Mouse (Mus musculus): ENCODE results near the gene Sfxn2.

The Sfxn2 gene

GRCm38 (mm10) chr19:46629807-46630206 is 56.6 kb downstream of the Sfxn2 start:
- DNase-seq (ENCODE audit: low read depth, low spot score), result no peak

DNA sequence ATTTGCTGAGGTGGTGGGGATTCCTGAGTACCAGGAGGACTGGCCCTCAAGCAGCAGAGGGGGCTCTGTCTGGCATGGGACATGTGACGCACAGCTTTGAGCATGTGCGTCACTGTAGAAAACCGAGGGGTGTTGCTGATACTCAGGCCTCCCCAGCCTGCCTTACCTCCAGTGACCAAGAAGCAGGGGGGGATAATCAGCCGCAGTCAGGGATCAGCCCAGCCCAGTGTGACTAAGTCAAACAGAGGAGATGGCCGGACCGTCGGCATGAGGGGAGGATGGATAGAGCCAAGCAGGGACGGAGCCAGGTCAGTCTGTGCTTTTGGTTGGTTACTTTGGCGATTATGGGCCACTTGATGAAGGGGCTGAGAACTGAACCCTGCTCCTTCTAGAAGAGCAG is 58.5 kb downstream of the Sfxn2 start:
- DNase-seq (ENCODE audit: low read depth, low spot score), result no peak

DNA sequence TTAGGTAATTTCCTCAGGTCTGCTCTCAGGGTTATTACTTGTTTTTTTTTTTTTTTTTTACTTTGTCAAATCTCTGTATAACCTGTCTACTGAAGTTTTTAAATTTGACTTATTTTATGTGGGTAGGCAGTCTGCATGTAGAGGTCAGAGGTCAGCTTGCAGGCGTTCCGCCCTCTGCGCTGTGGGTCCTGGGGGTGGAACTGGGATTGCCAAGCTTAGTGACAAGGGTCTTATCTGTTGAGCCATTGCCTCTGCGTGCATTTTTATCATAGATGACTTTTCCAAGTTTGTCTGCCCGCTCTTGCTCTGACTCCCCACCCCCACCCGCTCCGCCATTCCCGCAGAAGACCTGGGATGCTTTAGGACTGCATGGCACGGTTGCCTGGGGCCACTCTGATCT is 62.6 kb downstream of the Sfxn2 start:
- no peak for DNase-seq (ENCODE audit: low read depth, low spot score)

- DNase-seq (ENCODE audit: low read depth, low spot score), result no peak
These were observed 64.4 kb downstream of the Sfxn2 start for GRCm38 (mm10) chr19:46637598-46637997.

- no peak for DNase-seq (ENCODE audit: low read depth, low spot score)
These were observed 65.9 kb downstream of the Sfxn2 start for GRCm38 (mm10) chr19:46639053-46639452.

- no peak for DNase-seq (ENCODE audit: low read depth, low spot score)
These were observed 66.3 kb downstream of the Sfxn2 start for GRCm38 (mm10) chr19:46639496-46639895.

DNA sequence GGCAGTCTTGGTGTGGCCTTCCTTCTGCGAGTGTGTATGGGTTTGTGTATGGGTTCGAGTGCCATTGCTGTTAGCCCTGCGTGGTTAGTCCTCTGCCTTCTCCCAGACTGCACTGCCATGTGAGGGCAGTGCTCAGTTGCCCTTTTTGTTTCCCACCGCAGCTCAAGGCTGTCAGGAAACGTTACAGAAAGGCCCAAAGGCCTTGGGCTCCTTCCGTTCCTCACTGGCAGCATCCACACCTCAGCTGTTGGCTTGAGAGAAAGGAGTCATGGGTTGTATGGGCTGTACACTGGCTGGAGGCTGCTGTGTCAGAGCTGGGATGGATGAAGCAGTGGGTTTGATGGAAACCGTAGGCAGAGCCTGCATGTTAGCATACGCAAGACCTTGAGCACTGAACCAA is 67.6 kb downstream of the Sfxn2 start:
- no peak for DNase-seq (ENCODE audit: low read depth, low spot score)

DNA sequence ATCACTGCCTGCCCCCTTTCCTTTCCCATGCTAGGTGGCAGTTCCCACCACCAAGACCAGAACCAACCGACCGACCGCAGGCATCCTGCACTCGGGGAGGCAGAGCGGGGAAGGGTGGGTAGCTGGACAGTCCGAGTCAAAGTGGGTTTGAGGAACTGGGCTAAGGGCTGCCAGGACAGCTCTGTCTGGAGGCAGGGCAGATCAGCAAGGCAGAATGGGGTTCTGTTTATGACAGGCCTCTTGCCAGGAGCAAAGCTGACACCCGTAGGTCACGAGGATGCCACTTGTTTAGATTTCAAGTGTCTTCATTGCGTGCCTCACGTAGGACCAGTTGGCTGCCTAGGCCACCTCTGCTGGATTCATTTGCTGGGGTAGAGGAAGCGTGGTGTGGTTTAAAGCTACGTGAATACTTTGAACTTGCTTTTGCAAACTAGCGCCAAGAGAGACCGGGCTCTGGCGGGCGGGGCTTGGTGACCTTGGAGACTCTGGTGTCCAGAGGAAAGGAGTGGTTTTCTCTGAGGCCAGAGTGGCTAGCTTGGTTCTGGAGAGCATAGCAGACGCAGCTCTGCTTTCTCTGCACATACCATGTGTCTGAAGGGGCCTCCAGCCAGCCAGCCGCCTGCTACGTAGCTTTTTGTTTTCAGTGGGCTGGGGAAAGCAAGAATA is 68.4 kb downstream of the Sfxn2 start:
- no peak for DNase-seq (ENCODE audit: low read depth, low spot score)

GRCm38 (mm10) chr19:46642136-46642753 is 69.1 kb downstream of the Sfxn2 start:
- no peak for DNase-seq (ENCODE audit: low read depth, low spot score)

DNA sequence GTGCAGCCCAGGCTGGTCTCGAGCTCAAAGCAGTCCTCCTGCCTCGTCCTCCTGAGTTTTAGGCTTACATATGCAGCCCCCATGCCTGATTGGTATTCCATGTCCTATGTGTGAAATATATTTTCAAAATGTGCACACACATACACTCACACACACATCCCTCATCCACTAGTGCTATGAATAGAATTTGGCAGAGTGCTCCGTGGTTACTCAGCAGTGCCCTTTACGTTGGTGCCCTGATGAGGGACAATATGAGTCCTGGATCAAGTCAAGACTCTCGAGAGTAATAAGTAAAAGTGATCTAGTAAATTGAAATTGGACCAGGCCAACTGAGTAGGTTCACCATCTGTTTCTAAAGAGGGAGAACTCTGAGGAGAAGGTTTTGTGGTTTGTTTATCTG is 70.1 kb downstream of the Sfxn2 start:
- DNase-seq (ENCODE audit: low read depth, low spot score), result no peak

- no peak for DNase-seq (ENCODE audit: low read depth, low spot score)
These were observed 71.2 kb downstream of the Sfxn2 start for GRCm38 (mm10) chr19:46644343-46644792.

- DNase-seq (ENCODE audit: low read depth, low spot score), result no peak
These were observed 71.8 kb downstream of the Sfxn2 start for GRCm38 (mm10) chr19:46644793-46645602.

GRCm38 (mm10) chr19:46646041-46646481 is 72.9 kb downstream of the Sfxn2 start:
- no peak for DNase-seq (ENCODE audit: low read depth, low spot score)

GRCm38 (mm10) chr19:46647254-46647653 is 74.1 kb downstream of the Sfxn2 start:
- no peak for DNase-seq (ENCODE audit: low read depth, low spot score)

Measured in A20 (cell line).